Mouse (Mus musculus) testis, postnatal 10 days (tissue): ENCODE measurements around the gene Gramd1b.

Source experiments
- DNase-seq: peaks from one replicate; pipeline ENCODE4 v3.0.0; 2021; ENCODE audit warnings: low spot score

Gramd1b gene

DNA sequence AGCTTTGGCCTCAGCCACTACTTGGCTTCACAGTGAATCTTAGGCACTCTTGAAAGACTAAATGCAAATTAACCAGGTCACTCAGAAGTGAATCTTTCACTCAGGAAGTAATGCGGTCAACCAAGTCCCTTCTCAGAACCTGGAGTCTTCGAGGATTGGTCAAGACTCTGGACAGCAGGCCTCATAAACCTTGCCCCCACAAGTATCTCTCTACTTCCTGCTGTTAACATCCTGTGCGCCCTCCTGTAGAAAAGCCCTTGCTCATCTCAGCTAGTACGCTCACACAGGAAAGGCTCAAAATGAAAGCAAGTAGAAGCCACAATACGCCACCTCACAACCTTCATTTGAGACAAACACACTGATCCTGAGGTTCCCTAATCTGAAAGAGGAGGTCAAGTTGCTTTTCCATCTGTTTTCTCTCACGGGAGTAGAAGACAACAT is 107.7 kb downstream of the Gramd1b start:
- DNase-seq: no peak

DNA sequence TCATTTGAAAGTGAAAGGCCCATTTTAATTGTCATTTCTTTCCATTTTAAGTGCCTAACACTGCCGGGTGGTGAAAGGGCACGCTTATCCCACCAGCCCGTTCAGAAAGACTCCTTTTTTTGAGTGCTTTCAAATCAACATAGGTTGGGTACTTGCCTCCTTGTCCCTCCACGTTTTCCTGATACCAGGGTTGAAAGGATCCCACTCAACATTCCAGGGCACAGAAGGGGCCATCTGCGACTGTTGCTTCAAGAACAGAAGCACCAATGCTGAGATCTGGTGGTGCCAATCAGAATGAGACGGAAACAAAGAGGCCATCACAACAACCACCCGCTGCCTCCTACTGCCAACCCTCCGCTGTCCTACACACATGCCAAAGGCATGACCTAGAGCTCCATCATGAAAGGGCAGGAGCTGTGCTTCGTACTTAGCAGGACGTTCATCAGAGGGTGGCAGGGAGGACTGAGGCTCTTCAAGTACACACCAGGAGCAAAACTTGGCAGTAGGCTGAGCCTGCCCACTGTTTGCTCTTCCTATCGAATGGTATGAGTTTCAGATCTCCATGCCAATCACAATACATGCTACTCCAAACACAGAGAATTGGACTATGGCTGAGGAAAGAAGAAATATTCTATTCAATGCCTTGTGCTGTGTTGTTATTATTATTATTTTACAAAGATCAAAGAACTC is 108.7 kb downstream of the Gramd1b start:
- no peak for DNase-seq

DNA sequence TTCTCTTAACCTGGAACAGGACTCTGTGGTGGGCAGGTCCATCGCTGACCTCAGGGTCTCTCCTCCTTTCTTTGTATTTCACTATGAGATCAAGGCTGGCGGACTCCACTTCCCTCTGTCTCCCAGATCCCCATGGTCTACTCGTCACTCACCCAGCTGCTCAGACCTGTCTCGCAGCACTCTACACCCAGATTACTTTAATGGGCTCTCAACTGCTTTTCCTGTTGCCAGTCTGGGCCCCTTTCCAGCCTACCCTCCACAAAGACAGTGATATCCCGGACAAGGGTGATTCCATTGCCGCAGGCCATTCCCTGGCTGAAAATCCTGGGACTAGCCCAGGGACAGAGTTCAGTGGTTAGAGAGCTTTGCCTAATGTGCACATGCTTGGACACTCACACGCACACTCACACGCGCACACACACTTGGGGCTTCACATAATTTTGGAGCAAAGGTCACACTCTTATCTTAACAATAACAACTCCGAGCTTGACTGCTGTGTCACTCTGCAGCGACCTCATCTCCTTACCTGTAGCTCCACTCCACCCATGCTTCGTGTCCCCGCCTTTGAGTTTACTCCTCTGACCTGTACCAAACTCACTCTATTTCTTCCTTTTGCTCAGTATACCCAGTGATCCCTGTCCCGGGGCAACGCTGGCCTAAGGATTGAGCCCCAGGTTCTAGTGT is 110.4 kb downstream of the Gramd1b start:
- DNase-seq: no peak

DNA sequence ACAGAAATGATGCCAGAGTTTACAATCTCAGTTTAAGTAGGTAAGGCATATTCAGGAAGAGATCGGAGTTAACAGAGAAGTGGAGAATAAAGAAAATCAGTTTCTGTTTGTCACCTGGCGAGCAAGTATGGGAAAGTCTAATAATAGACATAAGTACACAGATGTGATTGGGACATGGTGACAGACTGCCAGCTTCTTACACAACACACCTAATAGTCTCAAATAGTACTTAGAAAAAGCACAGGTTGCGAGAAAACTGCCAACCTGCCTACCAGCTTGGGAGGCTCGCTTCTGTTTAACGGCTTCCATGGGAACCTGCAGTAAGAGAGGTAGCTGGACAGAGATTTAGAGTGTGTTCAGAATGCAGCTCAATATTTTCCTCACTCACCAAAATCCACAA is 112.4 kb downstream of the Gramd1b start:
- no peak for DNase-seq

DNA sequence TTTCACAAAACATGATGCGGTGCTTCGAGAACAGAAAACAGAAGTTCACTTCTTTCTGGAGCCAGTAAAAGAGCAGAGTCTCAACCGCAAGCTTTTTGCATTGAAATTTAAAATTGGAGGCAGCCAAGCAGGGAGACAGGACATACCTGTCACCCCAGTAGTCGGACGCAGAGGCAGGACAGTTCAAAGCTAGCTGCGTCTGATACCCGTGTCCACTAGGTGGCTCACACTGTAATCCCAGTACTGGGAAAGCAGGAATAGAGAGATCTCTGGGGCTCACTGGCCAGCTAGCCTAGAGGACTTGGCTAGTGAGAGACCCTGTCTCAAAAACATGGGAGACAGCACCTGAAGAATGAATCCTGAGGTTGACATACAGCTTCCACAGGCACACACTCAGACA is 115.0 kb downstream of the Gramd1b start:
- no peak for DNase-seq

DNA sequence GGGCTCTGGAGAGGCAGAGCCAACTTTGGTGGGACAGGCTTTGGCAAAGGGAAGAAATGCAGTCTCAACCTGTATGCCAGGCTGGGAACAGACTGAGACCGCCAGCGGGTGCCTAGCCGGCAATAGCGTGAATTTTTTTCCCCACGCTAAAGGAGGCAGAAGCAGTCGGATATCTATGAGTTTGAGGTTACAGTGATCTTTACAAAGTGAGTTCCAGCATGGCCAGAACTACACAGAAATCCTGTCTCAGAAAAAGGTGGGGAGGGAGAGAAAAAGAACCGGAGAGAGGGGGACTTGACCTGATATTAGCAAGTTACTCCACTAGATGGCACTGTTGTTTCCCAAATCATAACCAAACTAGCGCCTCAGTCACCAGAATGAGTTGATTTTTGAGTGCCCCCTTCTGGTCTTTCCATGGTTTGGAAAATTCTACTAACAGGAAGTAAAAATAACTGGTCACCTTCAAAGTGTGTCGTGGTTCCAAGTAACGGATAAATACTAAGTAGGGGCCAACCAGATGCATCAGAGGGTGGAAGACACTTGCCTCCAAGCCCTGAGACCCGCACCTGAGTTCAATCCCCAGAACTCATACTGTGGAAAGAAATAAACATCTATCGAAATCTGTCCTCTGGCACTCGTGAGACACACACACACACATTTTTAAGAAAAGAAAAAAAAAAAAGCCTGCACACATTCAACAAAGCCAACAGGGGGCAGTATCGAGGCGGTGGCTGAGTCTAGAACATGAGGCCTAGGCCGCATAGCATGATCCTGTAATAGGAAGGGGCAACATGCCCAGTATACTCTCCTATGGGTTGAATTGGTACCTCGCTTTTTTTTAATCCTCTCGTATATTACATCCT is 116.0 kb downstream of the Gramd1b start:
- DNase-seq: no peak

DNA sequence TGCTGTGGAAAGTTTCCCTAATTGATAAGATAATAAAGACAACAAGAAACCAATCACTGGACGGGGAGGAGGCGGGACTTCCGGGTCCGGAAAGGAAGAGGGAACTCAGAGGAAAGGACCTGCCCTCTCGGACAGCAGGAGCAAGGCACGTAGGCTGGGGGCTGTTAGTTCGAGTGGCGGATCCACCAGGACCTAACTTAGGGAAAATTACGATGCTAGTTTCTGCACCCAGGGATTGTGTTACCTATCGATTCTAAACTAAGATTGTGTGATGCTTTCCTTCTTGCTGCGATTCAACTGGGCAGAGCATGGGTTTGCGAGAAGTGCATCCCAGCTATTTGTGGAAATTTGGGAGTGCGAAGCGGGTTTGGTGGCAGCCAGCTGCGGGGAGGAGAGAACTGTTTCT is 116.7 kb downstream of the Gramd1b start:
- peak; percentile 76 for DNase-seq

DNA sequence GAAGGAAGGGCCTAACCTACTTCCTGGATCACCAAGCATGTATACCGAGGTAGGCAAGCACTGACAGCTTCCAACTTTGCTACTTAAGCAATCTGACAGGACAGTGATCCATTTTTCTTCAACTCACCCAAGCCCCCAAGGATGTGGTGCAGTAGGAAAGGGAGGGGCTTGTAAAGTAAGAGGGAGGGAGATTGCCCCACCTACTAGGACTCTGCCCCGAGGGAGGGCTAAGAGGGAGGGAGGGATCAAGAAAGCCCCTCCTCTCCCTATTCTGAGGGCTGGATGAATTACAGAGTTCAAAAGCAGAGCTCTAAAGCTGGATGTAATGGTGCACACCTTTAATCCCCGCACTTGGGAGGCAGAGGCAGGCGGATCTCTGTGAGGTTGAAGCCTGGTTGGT is 117.6 kb downstream of the Gramd1b start:
- no peak for DNase-seq

DNA sequence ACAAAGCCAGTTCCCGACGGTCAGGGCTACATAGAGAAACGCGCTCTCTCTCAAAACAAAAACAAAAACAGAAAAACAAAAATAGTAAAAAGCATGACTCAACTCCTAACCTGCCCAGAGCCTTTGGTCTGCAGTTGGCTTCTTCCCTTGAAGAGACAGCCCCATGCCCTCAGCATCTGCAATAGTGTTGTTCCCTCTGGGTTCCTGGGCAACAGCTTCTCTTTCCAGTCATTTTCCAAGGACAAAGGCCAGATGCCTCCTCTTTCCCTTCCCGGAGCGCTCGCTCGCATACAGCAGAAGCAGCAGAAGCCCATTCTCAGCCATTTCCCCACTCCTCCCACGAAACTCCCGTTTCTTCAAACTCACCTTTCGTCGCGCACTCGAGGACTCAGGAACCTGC is 118.3 kb downstream of the Gramd1b start:
- DNase-seq: no peak

DNA sequence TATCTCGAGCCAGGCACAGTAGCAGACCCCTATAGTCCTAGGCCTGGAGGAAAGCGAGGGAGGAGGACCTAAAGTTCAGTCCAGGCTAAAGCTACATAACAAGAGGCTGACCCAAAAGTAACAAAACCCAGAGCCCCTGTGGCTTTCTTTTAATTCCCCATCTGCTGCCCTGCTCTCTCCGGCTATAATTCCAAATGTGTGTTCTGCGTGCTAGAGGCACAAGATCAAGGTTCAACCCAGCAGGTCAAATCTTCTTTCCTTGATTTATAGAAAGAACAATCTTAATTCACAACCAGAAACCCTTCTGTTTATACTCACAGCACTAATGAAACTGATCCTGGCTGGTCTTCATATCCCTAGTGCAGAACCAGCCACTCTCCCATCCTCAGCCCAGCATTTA is 118.9 kb downstream of the Gramd1b start:
- no peak for DNase-seq

DNA sequence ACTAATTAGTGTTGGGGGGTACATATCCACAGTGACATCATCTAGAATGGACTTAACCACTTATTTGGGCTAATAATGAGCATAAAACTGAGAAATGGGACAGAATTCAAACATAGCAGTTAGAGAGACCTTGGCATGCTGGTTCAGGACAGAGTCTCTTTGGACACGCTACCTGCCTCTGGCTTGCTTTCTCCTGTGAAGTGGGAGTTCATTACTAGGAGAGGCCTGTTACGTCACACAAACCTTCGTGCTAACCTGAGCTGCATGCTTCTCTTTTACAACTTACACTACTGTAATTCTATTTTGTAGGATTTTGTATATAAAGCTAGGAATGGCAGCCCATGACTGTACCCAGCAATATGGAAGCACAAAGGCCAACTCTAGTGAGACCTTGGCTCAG is 120.3 kb downstream of the Gramd1b start:
- no peak for DNase-seq

DNA sequence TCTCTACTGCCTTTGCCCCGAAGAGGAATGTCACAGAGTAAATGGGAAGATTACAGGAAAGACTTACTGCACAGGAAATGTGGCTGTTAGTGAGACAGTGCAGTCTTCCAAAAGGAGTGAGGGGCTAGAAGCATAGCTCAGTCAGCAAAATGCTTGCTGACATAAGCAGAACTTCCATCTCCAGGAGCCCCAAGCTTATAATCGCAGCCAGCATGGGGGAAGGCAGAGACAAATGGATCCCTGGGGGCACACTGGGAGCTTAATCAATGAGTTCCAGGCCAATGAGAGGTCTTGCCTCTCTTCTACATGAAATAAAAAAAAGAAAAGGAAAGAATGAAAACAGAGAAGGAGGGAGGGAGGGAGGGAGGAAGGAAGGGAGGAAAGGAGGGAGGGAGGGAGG is 122.1 kb downstream of the Gramd1b start:
- DNase-seq: no peak

DNA sequence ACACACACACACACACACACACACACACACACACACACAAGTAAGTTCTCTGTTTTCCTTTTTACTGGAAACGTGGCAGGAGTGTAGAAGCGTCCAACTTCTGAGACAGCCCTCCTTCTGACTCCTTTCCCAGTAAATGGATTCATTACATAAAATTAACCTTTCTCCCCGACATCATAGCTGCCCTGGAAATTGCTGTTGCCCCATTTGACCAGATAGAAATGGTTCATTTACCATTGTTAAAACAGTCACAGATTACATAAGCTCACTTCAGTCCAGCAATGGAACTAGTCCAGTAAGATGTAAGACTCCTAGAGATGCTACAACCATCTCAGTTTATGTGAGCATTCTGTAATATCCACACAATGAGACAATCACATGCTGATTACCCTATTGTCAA is 122.8 kb downstream of the Gramd1b start:
- no peak for DNase-seq

DNA sequence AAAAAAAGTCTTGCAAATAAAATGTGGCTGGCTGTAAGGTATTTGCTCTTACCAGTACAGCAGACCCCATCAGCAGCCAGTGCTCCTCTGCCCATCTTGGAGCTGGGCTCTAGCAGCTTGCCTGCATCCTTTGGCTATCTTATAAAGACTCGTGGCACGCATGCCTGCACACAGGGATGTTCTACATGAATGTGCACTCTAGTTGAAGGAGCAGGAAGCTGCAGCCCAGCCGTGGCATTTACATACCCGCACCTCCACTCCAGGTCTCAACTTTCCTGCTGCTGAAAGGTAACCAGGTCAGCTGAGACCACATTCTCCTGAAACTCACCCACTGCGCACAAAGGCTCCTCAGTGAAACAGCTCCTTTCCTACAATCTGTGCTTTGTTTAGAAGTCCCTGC is 123.3 kb downstream of the Gramd1b start:
- DNase-seq: no peak

DNA sequence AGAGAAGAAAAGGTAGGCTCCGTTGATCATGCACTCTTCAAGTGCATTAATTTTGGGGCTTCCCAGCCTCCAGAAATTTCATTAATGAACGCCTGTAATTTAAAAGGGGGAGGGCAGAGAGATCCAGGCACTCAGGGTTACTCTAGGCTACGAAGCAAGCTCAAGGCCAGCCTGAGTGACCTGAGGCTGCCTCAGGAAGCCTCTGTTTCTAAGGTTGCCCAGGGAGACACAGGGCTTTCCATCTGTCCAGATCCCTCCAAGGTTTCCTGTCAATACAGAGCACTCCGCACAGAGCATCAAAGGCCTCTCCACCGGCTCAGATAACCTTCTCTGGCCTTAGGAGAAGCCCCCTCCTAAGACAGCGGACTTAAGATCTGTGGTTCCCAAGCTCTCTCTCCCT is 125.4 kb downstream of the Gramd1b start:
- DNase-seq: no peak

DNA sequence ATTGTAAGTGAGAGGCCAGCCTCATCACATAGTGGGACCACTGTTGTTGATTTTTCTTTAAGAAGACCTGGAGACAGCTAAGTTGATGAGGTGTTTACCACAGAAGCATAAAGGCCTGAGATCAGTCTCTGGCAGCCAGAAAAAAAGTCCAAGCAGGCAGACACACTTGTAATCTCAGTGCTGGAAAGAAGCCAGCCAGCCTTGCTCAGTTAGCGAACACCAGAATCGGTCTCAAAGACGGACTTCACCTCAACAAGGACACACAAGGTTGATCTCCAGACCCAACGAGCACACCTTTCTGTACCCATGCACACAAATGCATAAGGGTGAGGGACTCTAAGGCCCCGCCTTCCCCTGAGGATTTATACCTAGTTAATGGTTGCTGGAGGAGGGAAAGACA is 125.9 kb downstream of the Gramd1b start:
- peak; percentile 59 for DNase-seq

DNA sequence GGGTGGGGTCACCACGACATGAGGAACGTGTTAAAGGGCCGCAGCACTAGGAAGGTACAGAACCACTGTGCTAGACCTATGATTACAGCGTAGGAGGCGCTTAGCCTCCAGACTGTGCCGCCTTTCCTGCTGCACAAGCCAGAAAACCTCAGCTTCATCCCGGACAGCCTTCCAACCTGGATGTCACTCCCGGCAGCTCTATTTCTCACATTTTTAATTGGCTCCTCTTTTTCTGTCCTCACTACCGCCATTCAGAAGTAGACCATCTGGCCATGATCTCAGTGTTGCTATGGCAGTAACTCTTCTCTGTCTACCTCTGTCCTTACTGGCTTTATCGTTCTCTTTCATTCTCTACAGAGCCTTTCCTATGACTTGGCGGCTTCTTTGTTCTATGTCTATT is 126.5 kb downstream of the Gramd1b start:
- no peak for DNase-seq

DNA sequence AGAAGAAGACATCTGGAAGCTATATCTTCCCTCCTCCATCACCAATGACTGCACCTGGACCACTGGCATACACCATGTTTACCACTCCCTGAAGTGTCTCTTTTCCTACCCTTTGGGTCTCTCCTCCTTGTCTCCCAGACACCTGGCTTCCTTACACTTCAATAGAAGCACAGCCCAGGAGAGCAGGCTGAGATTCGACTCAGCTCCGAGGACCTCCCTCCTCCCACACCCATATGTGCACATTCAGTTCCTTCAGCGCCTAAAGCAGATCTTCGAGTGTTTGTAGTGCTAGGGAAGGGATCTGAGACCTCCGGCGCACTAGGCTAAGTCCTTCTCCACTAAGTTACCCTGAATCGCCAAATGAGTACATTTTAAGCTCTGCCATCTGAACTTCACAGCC is 127.4 kb downstream of the Gramd1b start:
- no peak for DNase-seq

DNA sequence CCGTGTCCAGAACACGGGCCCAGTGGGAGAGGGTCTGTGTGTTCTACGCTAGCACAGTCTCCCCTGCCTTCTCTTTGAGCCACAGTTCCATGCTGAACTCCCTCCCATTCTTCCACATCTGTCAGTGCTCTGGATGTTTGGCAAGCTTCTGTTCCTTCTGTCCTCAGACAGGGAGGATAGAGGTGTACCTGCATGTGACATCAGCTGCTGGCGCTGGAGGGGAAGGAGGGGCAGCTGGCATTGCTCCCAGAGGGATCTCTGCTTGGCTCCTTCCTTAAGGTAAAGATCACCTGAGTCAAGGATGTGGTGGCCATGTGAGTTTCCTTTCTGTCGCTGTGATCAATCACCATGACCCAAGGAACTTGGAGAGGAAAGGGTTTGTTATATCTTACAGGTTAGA is 129.4 kb downstream of the Gramd1b start:
- no peak for DNase-seq

DNA sequence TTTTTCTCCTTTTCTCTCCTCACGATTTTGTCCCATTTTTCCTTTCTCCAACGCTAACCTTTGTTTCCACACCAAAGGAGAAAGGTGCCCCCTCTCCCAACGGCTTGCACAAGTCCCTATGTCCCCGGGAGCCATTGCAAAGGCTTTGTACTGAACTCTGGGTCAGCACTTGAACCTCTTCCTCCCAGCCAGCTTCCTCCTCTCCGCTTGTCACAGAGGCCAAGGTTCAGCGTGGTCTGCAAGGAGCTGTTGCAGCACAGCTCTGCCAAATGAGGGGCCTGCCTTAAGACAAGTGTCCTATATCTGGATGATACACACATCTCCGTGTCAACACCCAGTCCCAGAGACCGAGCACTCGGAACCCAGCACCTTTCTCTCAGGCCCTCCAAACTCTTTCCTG is 130.3 kb downstream of the Gramd1b start:
- DNase-seq: no peak

DNA sequence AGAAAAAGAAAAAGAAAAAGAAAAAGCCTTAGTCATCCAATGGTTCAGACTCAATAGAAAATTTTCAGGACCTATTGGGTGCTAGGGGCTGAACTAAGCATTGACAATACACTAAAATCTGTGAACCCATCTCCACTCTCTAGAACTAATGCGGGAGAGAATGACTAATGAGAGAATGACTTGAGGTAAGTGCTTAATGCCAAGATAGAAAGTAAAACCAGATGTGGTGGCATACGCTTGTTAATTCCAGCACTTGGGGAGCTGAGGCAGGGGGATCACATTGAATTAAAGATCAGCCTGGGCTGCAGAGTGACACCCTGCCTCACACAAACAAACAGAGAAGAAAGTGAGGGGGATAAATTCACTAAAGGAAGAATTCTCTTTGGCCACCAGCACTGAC is 131.0 kb downstream of the Gramd1b start:
- no peak for DNase-seq

DNA sequence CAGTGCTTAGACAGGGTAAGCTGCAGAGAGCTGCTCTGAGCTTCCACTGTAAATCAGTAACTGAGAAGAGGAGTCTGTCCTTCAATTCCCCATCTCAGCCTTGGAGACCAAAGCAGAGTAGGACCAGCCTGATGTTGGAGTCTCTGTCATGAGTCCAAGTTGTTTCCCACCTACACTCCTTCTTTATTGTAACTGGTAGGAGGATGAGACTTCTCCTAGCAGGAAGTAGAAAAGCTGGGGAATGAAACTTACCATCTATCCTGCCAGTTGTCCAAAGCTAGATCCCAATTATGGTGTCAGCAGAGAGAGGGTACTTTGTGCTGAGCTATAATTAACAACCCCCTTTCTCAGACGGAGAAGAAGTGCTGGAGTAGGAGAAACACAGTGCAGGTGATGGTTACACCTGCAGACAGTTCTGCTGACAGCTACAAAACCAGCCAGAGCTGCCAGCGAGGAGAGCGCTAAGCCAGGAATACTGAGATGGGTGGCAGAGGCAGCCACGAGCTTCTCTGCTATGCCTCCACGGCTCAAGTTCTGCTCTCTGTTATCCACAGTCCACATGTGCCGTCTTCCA is 131.7 kb downstream of the Gramd1b start:
- no peak for DNase-seq
